Mouse (Mus musculus) liver, postnatal 0 days (tissue): ENCODE measurements around the gene Cd80.

Experiments
- CTCF ChIP-seq: sonication (generic); IDR thresholded peaks from 2 replicates; pipeline ENCODE4 v1.5.1; 2016; ENCODE audit warnings: antibody characterized with exemption, low read depth
- EP300 ChIP-seq: IDR thresholded peaks from 2 replicates; pipeline ENCODE4 v1.6.1; 2016; ENCODE audit warnings: antibody characterized with exemption, low read depth, mild to moderate bottlenecking

- TF ChIP-seq CTCF (no peak), EP300 (no peak)
Observed at GRCm38 (mm10) chr16:38466089-38466488, 10.7 kb downstream of the Cd80 start.
